Mouse (Mus musculus): ENCODE data around the gene Rasgrp4. TPM values are rescaled to one million over a fixed set of nuclear protein-coding genes. Genes with fewer than 3 reads are reported as not detected.

Gene Rasgrp4
- total and polyA plus RNA-seq, 3 experiments = 0.26 to 3.2 (median 1.4) TPM

GRCm38 (mm10) chr7:29155196-29155837 lies 20.7 kb downstream of the Rasgrp4 start (continued):
- TF ChIP-seq IRF4 (IDR thresholded peaks at IDR 0.05; ENCODE audit: low read depth, low read length) = 0 out of 2 replicates have a peak, but pooled peaks have one; percentile 1
- no peak for TF ChIP-seq JUND (conservative IDR thresholded peaks at IDR 0.05; ENCODE audit: low read depth, low read length)
- TF ChIP-seq MYC (IDR thresholded peaks at IDR 0.05; ENCODE audit: low read depth, low read length) = no peak
- peak; percentile 76 for TF ChIP-seq POLR2A (IDR thresholded peaks at IDR 0.05; ENCODE audit: low read depth, low read length)
- TF ChIP-seq JUN (IDR thresholded peaks at IDR 0.05; ENCODE audit: insufficient read depth, low read depth, low read length) = no peak
- no peak for TF ChIP-seq ELF1 (IDR thresholded peaks at IDR 0.05; ENCODE audit: low read depth, low read length)

DNA sequence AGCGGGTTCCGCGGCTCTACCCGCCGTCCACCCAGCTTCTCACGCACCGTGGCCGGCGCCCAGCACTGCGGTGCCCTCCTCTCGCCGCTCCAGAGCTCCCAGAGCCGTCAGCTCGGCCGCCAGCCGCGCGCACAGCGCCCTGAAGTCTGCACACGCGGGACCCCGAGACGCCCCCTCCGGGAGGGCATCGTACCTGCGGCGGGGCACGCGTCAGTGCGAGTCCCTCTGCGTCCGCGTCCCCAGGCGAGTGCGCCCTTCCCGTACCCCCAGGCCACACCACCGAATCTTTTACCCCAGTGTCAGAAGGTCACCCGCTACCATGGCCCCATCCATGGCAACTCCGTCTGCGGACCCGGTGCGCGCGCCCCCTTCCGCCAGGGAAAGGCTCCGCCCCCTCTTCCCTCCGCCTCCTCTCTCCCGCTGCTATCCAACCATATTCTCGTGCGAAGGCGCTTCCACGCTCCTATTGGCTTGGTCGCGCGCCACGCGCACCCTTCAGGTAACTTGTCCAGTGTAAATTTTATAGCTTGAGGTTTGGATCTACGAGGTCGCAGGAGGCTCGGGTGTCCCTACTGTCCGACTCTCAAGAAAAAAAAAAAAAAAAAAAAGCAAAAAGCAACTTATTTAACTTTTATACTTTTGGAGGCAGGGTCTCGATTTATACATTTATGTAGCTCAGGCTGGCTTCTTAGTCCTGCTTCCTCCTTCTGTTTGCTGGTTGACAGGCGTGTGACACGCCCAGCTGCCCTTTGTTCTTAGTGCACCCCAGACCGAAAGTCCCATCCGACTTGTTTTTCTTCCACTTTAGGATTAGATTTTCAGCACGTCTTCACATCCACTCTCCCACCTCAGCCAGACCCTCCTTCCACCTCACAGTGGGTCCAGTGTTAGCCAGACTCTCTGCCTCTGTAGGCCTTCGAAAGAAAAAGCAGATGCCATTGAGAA lies 21.5 kb downstream of the Rasgrp4 start, which contains the start of gene Fam98c:
TSS of gene Fam98c (minus strand) at position 397 of the 945 bp plus-strand sequence.
- H3K27ac ChIP-seq (ENCODE audit: insufficient read depth, low read depth) = peak within 1 kb of the TSS; percentile 32
- in situ Hi-C loops (cut with MboI; ENCODE audit: low pct_ligation_motif_present, low pct_unique_long_range_greater_than_20kb, low sequenced_read_pairs) = no loop called here
- no peak for TF ChIP-seq ZC3H11A (IDR thresholded peaks at IDR 0.05; ENCODE audit: low read depth, low read length)
- TF ChIP-seq USF1 (IDR thresholded peaks at IDR 0.05; ENCODE audit: low read depth, low read length) = no peak
- no peak for TF ChIP-seq SMC3 (IDR thresholded peaks at IDR 0.05; ENCODE audit: low read depth, low read length)
- no peak for TF ChIP-seq PAX5 (IDR thresholded peaks at IDR 0.05; ENCODE audit: low read length)
- no peak for TF ChIP-seq TBP (conservative IDR thresholded peaks at IDR 0.05; ENCODE audit: low read depth, low read length)
- no peak for TF ChIP-seq MAFK (IDR thresholded peaks at IDR 0.05; ENCODE audit: insufficient replicate concordance, low read length)
- 0 out of 2 replicates have a peak, but pooled peaks have one; percentile 27 for TF ChIP-seq TCF12 (IDR thresholded peaks at IDR 0.05; ENCODE audit: low read depth, low read length)
- TF ChIP-seq ZNF384 (IDR thresholded peaks at IDR 0.05; ENCODE audit: low read depth, low read length) = peak; percentile 33; the same call in 1 of the 2 replicates
- no peak for TF ChIP-seq GABPA (IDR thresholded peaks at IDR 0.05; ENCODE audit: insufficient replicate concordance, low read depth, low read length)
- TF ChIP-seq HCFC1 (IDR thresholded peaks at IDR 0.05; ENCODE audit: low read depth, low read length) = peak; percentile 14; the same call in 1 of the 2 replicates
- no peak for TF ChIP-seq SIN3A (IDR thresholded peaks at IDR 0.05; ENCODE audit: low read length)
- no peak; the same call in 1 of the 2 replicates for TF ChIP-seq BHLHE40 (IDR thresholded peaks at IDR 0.05; ENCODE audit: low read depth, low read length)
- peak; percentile 22; the same call in 1 of the 2 replicates for TF ChIP-seq MXI1 (IDR thresholded peaks at IDR 0.05; ENCODE audit: low read depth, low read length)
- peak; percentile 79; the same call in 1 of the 2 replicates for TF ChIP-seq UBTF (IDR thresholded peaks at IDR 0.05; ENCODE audit: low read depth, low read length)
- TF ChIP-seq ZKSCAN1 (IDR thresholded peaks at IDR 0.05; ENCODE audit: borderline replicate concordance, low read depth, low read length) = no peak
- TF ChIP-seq MEF2A (IDR thresholded peaks at IDR 0.05; ENCODE audit: borderline replicate concordance, low read depth, low read length) = no peak
- no peak for TF ChIP-seq JUN (IDR thresholded peaks at IDR 0.05; ENCODE audit: insufficient read depth, low read depth, low read length)
- peak; percentile 45; the same call in 1 of the 2 replicates for TF ChIP-seq E2F4 (IDR thresholded peaks at IDR 0.05; ENCODE audit: insufficient replicate concordance, low read depth, low read length)
- TF ChIP-seq CTCF (conservative IDR thresholded peaks at IDR 0.05 in 1 of 2, IDR thresholded peaks at IDR 0.05 in 1 of 2; ENCODE audit: low read depth in 2 of 2, low read length in 2 of 2) = peak in 1 of 2 experiments; percentile 25; a peak in 2 of 4 replicates
- TF ChIP-seq ETS1 (conservative IDR thresholded peaks at IDR 0.05; ENCODE audit: low read depth, low read length) = no peak
- no peak for TF ChIP-seq RAD21 (IDR thresholded peaks at IDR 0.05; ENCODE audit: low read depth, low read length)
- 0 out of 2 replicates have a peak, but pooled peaks have one; percentile 29 for TF ChIP-seq MAX (IDR thresholded peaks at IDR 0.05; ENCODE audit: low read length)
- peak; percentile 73 for TF ChIP-seq POLR2A (IDR thresholded peaks at IDR 0.05; ENCODE audit: low read depth, low read length)
- TF ChIP-seq POLR2AphosphoS2 (IDR thresholded peaks at IDR 0.05; ENCODE audit: low read depth, low read length) = no peak
- peak; percentile 60; the same call in 1 of the 2 replicates for TF ChIP-seq CHD2 (IDR thresholded peaks at IDR 0.05; ENCODE audit: low read length)
- TF ChIP-seq USF2 (conservative IDR thresholded peaks at IDR 0.05; ENCODE audit: low read depth, low read length) = no peak
- TF ChIP-seq CHD1 (IDR thresholded peaks at IDR 0.05; ENCODE audit: low read depth, low read length) = no peak
- TF ChIP-seq KAT2A (IDR thresholded peaks at IDR 0.05; ENCODE audit: insufficient replicate concordance, low read length) = no peak
- peak; percentile 59 for TF ChIP-seq ELF1 (IDR thresholded peaks at IDR 0.05; ENCODE audit: low read depth, low read length)
- no peak for TF ChIP-seq JUND (conservative IDR thresholded peaks at IDR 0.05; ENCODE audit: low read depth, low read length)
- peak; percentile 36; the same call in 1 of the 2 replicates for TF ChIP-seq MYC (IDR thresholded peaks at IDR 0.05; ENCODE audit: low read depth, low read length)

More for the DNA sequence above, 21.5 kb downstream of the Rasgrp4 start, which contains the start of gene Fam98c:
- no peaks in the 10 kb centered on the region for H3K27me3 ChIP-seq (replicated peaks)
- peak within 1 kb of the TSS; percentile 75 to 88 (median 85) for H3K4me3 ChIP-seq (replicated peaks in 1 of 3; ENCODE audit: low read depth in 2 of 3, low read length in 2 of 3, poor library complexity in 1 of 3)
- H3K4me2 ChIP-seq (ENCODE audit: insufficient read depth, low read depth, poor library complexity, severe bottlenecking) = peak within 1 kb of the TSS; percentile 76
- peak within 1 kb of the TSS; percentile 61 for H3K9ac ChIP-seq (ENCODE audit: insufficient read depth, low read depth)
- H3K36me3 ChIP-seq (replicated peaks in 1 of 2; ENCODE audit: control insufficient read depth in 1 of 2, insufficient read depth in 1 of 2, low read length in 1 of 2) = peaks cover 4 to 32% of the 10 kb centered on the region in 2 experiments
- dilution Hi-C loops (cut with MboI; ENCODE audit: extremely low pct_ligation_motif_present, extremely low pct_unique_long_range_greater_than_20kb, low sequenced_read_pairs) = no loop called here
- peaks cover 5 to 12% of the 10 kb centered on the region in 2 experiments; a peak in 2 of 4 replicates for H3K4me1 ChIP-seq (ENCODE audit: control insufficient read depth in 1 of 2, insufficient read depth in 2 of 2)
- peak; percentile 84 for DNase-seq (ENCODE audit: extremely low read depth)
- peaks cover 6% of the 10 kb centered on the region for H3K9me3 ChIP-seq (replicated peaks; ENCODE audit: low read length)
- no peaks in the 10 kb centered on the region for H3K79me2 ChIP-seq (replicated peaks; ENCODE audit: control insufficient read depth, extremely low read depth, insufficient read depth, poor library complexity, severe bottlenecking)
